Mouse (Mus musculus): ENCODE measurements around the gene Olfr212. TPM values are rescaled to one million over a fixed set of nuclear protein-coding genes. Genes with fewer than 3 reads are reported as not detected.

Gene Olfr212
- total RNA-seq, 2 experiments from 2014 or later: not detected

Other genes starting within 250 kb of the Olfr212 start
- 1 to 10 TPM; 7.2 to 8.8 TPM for gene Zfand4, start 242.3 kb upstream of the Olfr212 start, total RNA-seq (2021)
- 10 to 100 TPM; 60.2 to 62.8 TPM for gene March8, start 168.5 kb upstream of the Olfr212 start, total RNA-seq (2021)
- 1 to 10 TPM in 1 of 2 experiments, under 1 TPM in 1; 0.95 to 1.9 TPM for gene Alox5, start 45.3 kb upstream of the Olfr212 start, total RNA-seq (2021)
- gene Olfr211, start 17.4 kb upstream of the Olfr212 start, total RNA-seq (2021): not detected
- gene Olfr213, start 31.9 kb downstream of the Olfr212 start, total RNA-seq (2021): under 1 TPM in 1 of 2 experiments, not detected in 1; 0.36 TPM
- 1 to 10 TPM; 2.4 to 3.2 TPM for gene Gm5580, start 44.6 kb downstream of the Olfr212 start, total RNA-seq (2021)
- gene Olfr214, start 47.7 kb downstream of the Olfr212 start, total RNA-seq (2021): not detected
- not detected for gene Olfr215, start 77.7 kb downstream of the Olfr212 start, total RNA-seq (2021)
- 10 to 100 TPM; 28.8 to 33.2 TPM for gene Zfp422, start 122.5 kb downstream of the Olfr212 start, total RNA-seq (2021)
- 1 to 10 TPM; 1.1 to 3.5 TPM for gene Depp1, start 144.1 kb downstream of the Olfr212 start, total RNA-seq (2021)
- gene Rassf4, start 167.4 kb downstream of the Olfr212 start, total RNA-seq (2021): 1 to 10 TPM; 4.5 to 5.7 TPM
- under 1 TPM; 0.24 TPM for gene Tmem72, start 210.4 kb downstream of the Olfr212 start, total RNA-seq (2021)